Mouse (Mus musculus): Measurements from ENCODE around the gene Isoc2b. TPM values are rescaled to one million over a fixed set of nuclear protein-coding genes. Genes with fewer than 3 reads are reported as not detected.
"Not testable (repeated sequence)": the region's sequence is repeated elsewhere in the genome, so short reads cannot be mapped to it uniquely, and the experiment has no call there.

The Isoc2b gene
- total RNA-seq, 4 experiments from 2014 or later, result 3.5 to 5.0 (median 3.8) TPM

GRCm38 (mm10) chr7:4866631-4867180 lies 3.4 kb downstream of the Isoc2b start:
- DNase-seq (ENCODE audit: low spot score in 2 of 2), result no peak

- peak; percentile 95 to 97 for DNase-seq (ENCODE audit: low spot score in 2 of 2)
Measured at GRCm38 (mm10) chr7:4865579-4866493, 4.2 kb downstream of the Isoc2b start.

- DNase-seq (ENCODE audit: low spot score in 2 of 2), result no peak
Measured at GRCm38 (mm10) chr7:4865090-4865489, 5.0 kb downstream of the Isoc2b start.

- DNase-seq (ENCODE audit: low spot score in 2 of 2), result no peak
Measured at GRCm38 (mm10) chr7:4864130-4864845, 5.8 kb downstream of the Isoc2b start.

- no peak for DNase-seq (ENCODE audit: low spot score in 2 of 2)
Measured at GRCm38 (mm10) chr7:4863541-4864080, 6.4 kb downstream of the Isoc2b start.

- DNase-seq (ENCODE audit: low spot score in 2 of 2), result peak; percentile 29 to 59
Measured at GRCm38 (mm10) chr7:4863041-4863440, 7.0 kb downstream of the Isoc2b start.

GRCm38 (mm10) chr7:4860926-4861325 lies 9.1 kb downstream of the Isoc2b start:
- DNase-seq (ENCODE audit: low spot score in 2 of 2), result not testable (repeated sequence)

GRCm38 (mm10) chr7:4859418-4859978 lies 10.6 kb downstream of the Isoc2b start:
- DNase-seq (ENCODE audit: low spot score in 2 of 2), result no peak

GRCm38 (mm10) chr7:4857321-4857720 lies 12.7 kb downstream of the Isoc2b start:
- no peak for DNase-seq (ENCODE audit: low spot score in 2 of 2)

- no peak for DNase-seq (ENCODE audit: low spot score in 2 of 2)
Measured at GRCm38 (mm10) chr7:4856508-4856907, 13.6 kb downstream of the Isoc2b start.

- no peak for DNase-seq (ENCODE audit: low spot score in 2 of 2)
Measured at GRCm38 (mm10) chr7:4853613-4854012, 16.4 kb downstream of the Isoc2b start.

- DNase-seq (ENCODE audit: low spot score in 2 of 2), result no peak
Measured at GRCm38 (mm10) chr7:4851315-4851688, 18.8 kb downstream of the Isoc2b start.

GRCm38 (mm10) chr7:4850621-4851314 lies 19.3 kb downstream of the Isoc2b start:
- DNase-seq (ENCODE audit: low spot score in 2 of 2), result no peak

GRCm38 (mm10) chr7:4849372-4849771 lies 20.7 kb downstream of the Isoc2b start:
- no peak for DNase-seq (ENCODE audit: low spot score in 2 of 2)

- DNase-seq (ENCODE audit: low spot score in 2 of 2), result no peak
Measured at GRCm38 (mm10) chr7:4844917-4845309, 25.1 kb downstream of the Isoc2b start.

- DNase-seq (ENCODE audit: low spot score in 2 of 2), result no peak
Measured at GRCm38 (mm10) chr7:4844245-4844916, 25.7 kb downstream of the Isoc2b start, which contains the start of gene Shisa7. Gene Shisa7, minus strand, starts transcription at chr7:4844696.

- no peak for DNase-seq (ENCODE audit: low spot score in 2 of 2)
Measured at GRCm38 (mm10) chr7:4843604-4844244, 26.3 kb downstream of the Isoc2b start.

- no peak for DNase-seq (ENCODE audit: low spot score in 2 of 2)
Measured at GRCm38 (mm10) chr7:4842634-4843131, 27.4 kb downstream of the Isoc2b start.

- no peak for DNase-seq (ENCODE audit: low spot score in 2 of 2)
Measured at GRCm38 (mm10) chr7:4842077-4842476, 28.0 kb downstream of the Isoc2b start.

- no peak for DNase-seq (ENCODE audit: low spot score in 2 of 2)
Measured at GRCm38 (mm10) chr7:4837639-4838038, 32.4 kb downstream of the Isoc2b start.
